Mouse (Mus musculus) forebrain, embryonic 16.5 days (tissue): ENCODE data around the gene Kif13a. TPM values are rescaled to one million over a fixed set of nuclear protein-coding genes. Genes with fewer than 3 reads are reported as not detected.

Experiments
- ATAC-seq: fragments of 200-750 bp; cut with Nextera tagmentation; 2 replicates; pipeline ENCODE4 v1.8.0; 2017; ENCODE audit warnings: mild to moderate bottlenecking, moderate library complexity
- H3K27ac ChIP-seq: fragments of 300-500 bp; sonication (generic); 2 replicates; pipeline ENCODE4 v1.5.1; 2014; ENCODE audit warnings: low read length, control low read depth
- H3K27me3 ChIP-seq: fragments of 300-500 bp; sonication (generic); replicated peaks from 2 replicates; pipeline ENCODE4 v1.6.1; 2014; ENCODE audit warnings: low read length; ENCODE audit not compliant: control insufficient read depth, insufficient read depth
- H3K36me3 ChIP-seq: fragments of 300-500 bp; sonication (generic); 2 replicates; pipeline ENCODE4 v1.6.1; 2014; ENCODE audit not compliant: control insufficient read depth, insufficient read depth
- H3K4me1 ChIP-seq: fragments of 300-500 bp; sonication (generic); replicated peaks from 2 replicates; pipeline ENCODE4 v1.6.1; 2014; ENCODE audit warnings: low read length; ENCODE audit not compliant: control insufficient read depth, insufficient read depth
- H3K4me2 ChIP-seq: fragments of 300-500 bp; sonication (generic); 2 replicates; pipeline ENCODE4 v1.6.1; 2014; ENCODE audit warnings: mild to moderate bottlenecking, low read length, control low read depth
- H3K4me3 ChIP-seq: fragments of 300-500 bp; sonication (generic); replicated peaks from 2 replicates; pipeline ENCODE4 v1.5.1; 2014; ENCODE audit warnings: mild to moderate bottlenecking, low read length, control low read depth
- H3K9ac ChIP-seq: fragments of 300-500 bp; sonication (generic); replicated peaks from 2 replicates; pipeline ENCODE4 v1.6.1; 2014; ENCODE audit warnings: low read depth, low read length, control low read depth
- H3K9me3 ChIP-seq: fragments of 300-500 bp; sonication (generic); 2 replicates; pipeline ENCODE4 v1.6.1; 2016; ENCODE audit warnings: low read length; ENCODE audit not compliant: control insufficient read depth
- WGBS: fragments of 180-500 bp; shearing (Covaris S2); extraction: QIAGEN DNeasy Blood & Tissue Kit; methylation state at CpG from one replicate; pipeline ENCODE4 v1.1.7; 2014; 5-methylcytosine and 5-hydroxymethylcytosine counted together
- polyA plus RNA-seq: library from polyadenylated mRNA; unstranded; fragments of >200 nt; fragmentation: Nextera tagmentation; extraction: Ambion mirVana; gene quantifications from 2 replicates; pipeline ENCODE4 v1.2.1, GENCODE M21; 2015

The Kif13a gene
- polyA plus RNA-seq, 1 experiment from 2014 or later = 5.3 TPM

DNA sequence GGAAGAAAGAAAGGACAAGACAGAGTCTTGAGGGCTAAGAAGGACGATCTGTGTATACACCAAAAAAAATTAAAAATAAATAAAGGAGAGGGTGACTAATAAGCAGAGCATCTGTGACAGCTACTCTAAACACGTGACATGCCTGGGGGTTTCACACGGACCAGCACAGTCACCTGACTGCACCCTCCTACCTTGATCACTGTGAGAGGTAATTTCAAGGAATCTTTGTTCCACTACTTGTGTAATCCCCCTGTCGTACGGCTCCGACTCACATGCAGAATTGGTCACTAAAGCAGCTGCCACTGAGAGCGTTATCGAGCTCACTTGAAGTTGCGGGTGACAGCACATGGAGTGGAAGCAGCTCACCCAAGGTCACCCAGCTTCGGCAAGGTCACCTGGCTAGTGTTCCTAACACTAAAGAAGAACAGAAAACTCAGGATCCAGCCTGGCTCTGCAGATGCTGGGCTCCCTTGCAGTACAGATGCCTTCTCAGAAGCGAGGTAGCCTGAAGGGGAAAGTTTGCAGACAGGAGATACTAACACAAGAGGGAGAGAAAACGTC, 20.6 kb downstream of the Kif13a start:
- Histone ChIP-seq H3K4me3 (no peak overlapping the region), H3K27me3 (no peaks in the 10 kb centered on the region), H3K9me3 (no peaks in the 10 kb centered on the region), H3K9ac (no peak overlapping the region), H3K4me2 (no peak overlapping the region), H3K4me1 (peaks cover 12% of the 10 kb centered on the region), H3K36me3 (no peaks in the 10 kb centered on the region), H3K27ac (no peak overlapping the region)
- WGBS = 79% methylated on average over 12 of the region's 12 CpGs
- no peak for ATAC-seq

DNA sequence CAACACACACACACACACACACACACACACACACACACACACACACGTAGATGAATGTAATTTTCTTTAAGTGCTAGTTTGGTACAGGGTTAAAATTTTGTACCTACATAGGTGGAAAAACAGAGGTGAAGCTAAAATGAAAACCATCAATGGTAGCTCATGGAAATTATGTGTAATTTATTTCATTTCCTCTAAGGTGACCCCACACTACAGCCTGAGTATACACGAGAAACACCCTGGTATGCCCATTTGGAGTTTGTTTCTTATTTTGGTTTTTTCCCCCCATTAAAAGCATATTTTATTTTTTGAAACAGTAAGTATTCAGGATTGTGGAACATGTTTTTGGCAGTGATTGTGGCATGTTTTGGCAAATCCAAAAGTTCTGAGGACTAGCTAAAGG, 21.3 kb downstream of the Kif13a start:
- no peaks in the 10 kb centered on the region for H3K9me3 ChIP-seq
- 83% methylated on average over 2 of the region's 2 CpGs for WGBS
- no peak overlapping the region for H3K9ac ChIP-seq
- peaks cover 12% of the 10 kb centered on the region for H3K4me1 ChIP-seq
- H3K27ac ChIP-seq = no peak overlapping the region
- ATAC-seq = no peak
- H3K27me3 ChIP-seq = no peaks in the 10 kb centered on the region
- H3K36me3 ChIP-seq = no peaks in the 10 kb centered on the region
- H3K4me3 ChIP-seq = no peak overlapping the region
- H3K4me2 ChIP-seq = no peak overlapping the region

DNA sequence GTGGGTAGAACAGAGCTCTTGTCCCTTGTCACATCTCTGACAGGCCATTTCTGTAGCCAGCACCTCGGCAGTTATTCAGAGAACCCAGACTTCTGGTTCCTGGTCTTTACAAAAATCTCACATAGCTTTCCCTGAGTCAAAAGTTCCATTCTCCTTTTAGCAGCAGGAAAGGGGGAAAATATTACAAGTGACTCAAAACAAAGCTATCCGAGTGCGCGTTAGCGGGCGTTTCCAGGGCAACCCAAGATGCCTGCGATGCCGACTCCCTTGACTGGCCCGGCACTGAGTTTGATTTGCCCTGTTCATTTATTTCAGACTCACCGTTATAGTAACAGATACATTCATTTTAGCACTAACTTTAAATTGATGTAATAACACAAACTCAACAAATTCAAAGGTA, 21.8 kb downstream of the Kif13a start:
- no peaks in the 10 kb centered on the region for H3K9me3 ChIP-seq
- no peak overlapping the region for H3K4me2 ChIP-seq
- H3K4me3 ChIP-seq = no peak overlapping the region
- WGBS = 10% methylated on average over 10 of the region's 10 CpGs
- H3K4me1 ChIP-seq = peaks cover 12% of the 10 kb centered on the region
- H3K36me3 ChIP-seq = no peaks in the 10 kb centered on the region
- no peak for ATAC-seq
- no peaks in the 10 kb centered on the region for H3K27me3 ChIP-seq
- H3K27ac ChIP-seq = no peak overlapping the region
- H3K9ac ChIP-seq = no peak overlapping the region

DNA sequence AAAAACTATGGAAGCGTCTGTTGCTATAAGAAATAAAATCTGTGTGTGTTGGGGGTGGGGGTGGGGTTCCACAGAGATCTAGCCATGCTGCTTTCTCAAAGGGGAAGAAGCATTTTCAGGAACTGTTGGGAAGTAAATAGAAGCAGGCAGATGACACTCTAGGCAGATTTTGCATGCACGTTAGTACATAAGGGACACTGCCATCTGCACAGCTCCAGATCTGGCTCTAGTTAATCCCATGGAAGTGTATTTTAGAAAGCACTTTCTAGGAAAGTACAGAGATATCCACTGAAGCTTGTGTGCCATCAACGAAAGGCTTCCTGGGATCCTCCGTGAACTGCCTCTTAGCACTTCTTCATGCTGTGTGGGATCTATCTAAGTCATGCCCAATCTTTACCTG, 22.6 kb downstream of the Kif13a start:
- Histone ChIP-seq H3K36me3 (no peaks in the 10 kb centered on the region), H3K4me2 (no peak overlapping the region), H3K9ac (no peak overlapping the region), H3K4me1 (peaks cover 11% of the 10 kb centered on the region), H3K27me3 (no peaks in the 10 kb centered on the region), H3K4me3 (no peak overlapping the region), H3K27ac (no peak overlapping the region; the same call in 1 of the 2 replicates), H3K9me3 (0 out of 2 replicates have a peak, but pooled peaks cover 3% of the 10 kb centered on the region)
- ATAC-seq = peak; percentile 28; the same call in 1 of the 2 replicates
- WGBS = 83% methylated on average over 4 of the region's 4 CpGs

DNA sequence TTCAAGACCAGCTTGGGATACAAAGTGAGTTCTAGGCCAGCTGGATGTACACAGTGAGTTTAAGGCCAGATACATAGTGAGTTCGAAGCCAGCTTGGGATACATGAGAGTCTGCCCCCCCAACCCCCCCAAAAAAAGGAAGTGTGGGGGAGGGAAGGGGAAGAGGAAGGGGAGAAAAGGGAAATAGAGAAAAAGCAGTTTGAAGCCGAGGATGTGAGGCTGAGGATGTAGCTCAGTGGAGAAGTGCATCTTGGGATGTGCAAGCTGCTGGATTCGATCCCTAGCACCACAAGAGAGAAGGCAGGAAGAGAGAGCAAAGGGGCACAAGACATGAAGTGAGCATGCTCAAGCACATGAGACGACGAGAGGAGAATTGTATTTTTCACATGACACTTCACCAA, 23.7 kb downstream of the Kif13a start:
- 82% methylated on average over 5 of the region's 5 CpGs for whole genome bisulfite sequencing
- no peaks in the 10 kb centered on the region for H3K36me3 ChIP-seq
- no peak for ATAC-seq

DNA sequence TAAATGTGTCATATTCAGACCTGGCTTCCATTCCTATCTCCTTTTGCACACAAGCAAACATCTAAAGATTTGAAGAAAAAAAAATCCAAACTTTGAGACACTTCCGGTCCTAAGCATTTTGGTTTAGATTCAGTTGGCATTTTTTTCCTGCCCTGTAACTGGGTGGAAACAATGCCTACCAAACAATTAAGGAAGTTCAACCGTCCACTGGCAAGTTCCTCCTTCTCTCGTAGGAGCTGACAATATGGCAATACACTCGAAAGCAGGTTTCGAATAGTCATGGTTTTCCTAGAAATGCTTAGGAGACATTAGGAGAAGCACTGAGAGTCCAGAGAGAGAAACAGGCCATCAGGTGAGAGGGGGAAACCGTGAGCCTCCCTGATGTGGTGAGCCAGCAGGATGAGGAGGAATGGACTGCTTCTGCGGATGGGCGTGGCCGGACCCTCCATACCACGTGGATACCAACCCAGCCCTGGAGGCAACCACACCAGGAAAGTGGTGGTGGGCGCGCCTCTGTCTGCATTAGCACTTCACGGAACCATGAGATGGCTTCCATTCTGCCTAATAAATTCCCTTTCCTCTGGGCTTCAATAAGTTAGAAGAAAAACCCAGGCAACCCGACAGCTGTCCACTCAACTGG, 24.6 kb downstream of the Kif13a start:
- WGBS = 84% methylated on average over 14 of the region's 14 CpGs
- Histone ChIP-seq H3K36me3 (no peaks in the 10 kb centered on the region), H3K4me3 (no peak overlapping the region), H3K4me1 (peaks cover 8% of the 10 kb centered on the region), H3K27me3 (no peaks in the 10 kb centered on the region), H3K4me2 (no peak overlapping the region), H3K27ac (no peak overlapping the region), H3K9me3 (0 out of 2 replicates have a peak, but pooled peaks cover 3% of the 10 kb centered on the region), H3K9ac (no peak overlapping the region)
- no peak for ATAC-seq

More for the DNA sequence above, 23.7 kb downstream of the Kif13a start:
- Histone ChIP-seq H3K4me3 (no peak overlapping the region), H3K9ac (no peak overlapping the region), H3K27ac (no peak overlapping the region), H3K4me1 (peaks cover 8% of the 10 kb centered on the region), H3K4me2 (no peak overlapping the region), H3K27me3 (no peaks in the 10 kb centered on the region), H3K9me3 (0 out of 2 replicates have a peak, but pooled peaks cover 3% of the 10 kb centered on the region)

DNA sequence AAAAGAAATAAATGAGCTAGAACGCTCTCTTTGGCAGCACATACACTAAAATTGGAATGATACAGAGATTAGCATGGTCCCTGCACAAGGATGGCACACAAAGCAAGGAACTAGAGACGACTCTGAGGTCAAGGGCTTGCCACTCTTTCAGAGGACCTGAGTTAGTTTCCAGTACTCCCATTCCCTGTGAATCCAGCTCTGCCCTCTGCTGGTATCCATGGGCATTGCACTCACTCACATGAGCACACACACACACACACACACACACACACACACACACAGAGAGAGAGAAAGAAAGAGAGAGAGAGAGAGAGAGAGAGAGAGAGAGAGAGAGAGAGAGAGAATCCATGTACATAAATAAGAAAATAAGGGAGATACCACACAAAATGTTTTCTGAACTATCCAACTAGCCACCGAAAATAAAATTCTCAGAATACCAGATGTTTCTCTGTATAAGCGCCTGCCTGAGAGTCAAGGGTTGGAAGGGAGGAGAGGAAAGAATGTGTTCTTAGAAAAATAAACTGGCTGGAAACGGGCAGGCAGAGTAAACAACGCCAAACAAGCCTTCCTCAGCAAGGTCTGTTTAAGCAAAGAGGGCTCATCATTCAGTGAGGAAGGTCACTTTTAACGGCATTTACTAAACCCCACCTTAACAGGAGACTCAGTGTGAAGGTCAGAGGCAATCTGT, 27.0 kb downstream of the Kif13a start:
- Histone ChIP-seq H3K9ac (no peak overlapping the region), H3K27ac (no peak overlapping the region), H3K4me3 (no peak overlapping the region), H3K9me3 (0 out of 2 replicates have a peak, but pooled peaks cover 3% of the 10 kb centered on the region), H3K36me3 (no peaks in the 10 kb centered on the region), H3K4me2 (no peak overlapping the region), H3K27me3 (no peaks in the 10 kb centered on the region), H3K4me1 (peaks cover 6% of the 10 kb centered on the region)
- ATAC-seq = no peak
- WGBS = 96% methylated on average over 7 of the region's 7 CpGs

DNA sequence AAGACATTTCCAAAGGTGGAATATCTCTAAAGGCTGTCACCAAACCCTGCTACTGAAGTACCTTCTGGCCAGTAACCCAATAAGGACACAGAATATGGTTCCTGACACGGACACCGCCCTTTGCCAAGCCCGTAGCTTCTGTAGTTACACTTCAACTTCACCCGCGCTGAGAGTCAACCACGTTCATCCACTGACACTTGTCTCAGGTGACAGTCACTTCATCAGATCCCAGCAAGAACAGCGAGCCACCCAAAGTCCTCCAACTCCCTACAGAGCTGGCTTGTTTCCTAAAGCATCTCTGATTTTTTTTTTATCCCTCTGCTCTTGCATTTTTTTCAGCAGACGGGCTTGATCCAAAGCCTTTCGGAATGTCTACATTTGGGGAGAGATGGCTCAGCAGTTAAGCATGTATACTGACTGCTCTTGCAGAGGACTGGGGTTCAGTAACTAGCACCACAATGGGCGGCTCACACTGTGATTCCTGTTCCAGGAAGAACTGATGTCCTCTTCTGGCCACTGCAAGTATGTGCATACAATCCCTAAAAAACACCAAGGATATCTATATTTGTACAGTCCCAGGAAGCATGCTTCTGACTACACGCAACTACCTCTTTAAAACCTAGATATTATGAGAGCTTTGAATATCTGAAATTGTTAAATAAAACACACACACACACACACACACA, 28.7 kb downstream of the Kif13a start:
- H3K4me1 ChIP-seq = no peaks in the 10 kb centered on the region; the same call in 1 of the 2 replicates
- H3K36me3 ChIP-seq = no peaks in the 10 kb centered on the region
- 95% methylated on average over 11 of the region's 11 CpGs for WGBS
- no peak overlapping the region for H3K4me3 ChIP-seq
- ATAC-seq = no peak
- 0 out of 2 replicates have a peak, but pooled peaks cover 3% of the 10 kb centered on the region for H3K9me3 ChIP-seq
- no peak overlapping the region for H3K27ac ChIP-seq
- H3K27me3 ChIP-seq = no peaks in the 10 kb centered on the region
- no peak overlapping the region for H3K4me2 ChIP-seq
- no peak overlapping the region for H3K9ac ChIP-seq

DNA sequence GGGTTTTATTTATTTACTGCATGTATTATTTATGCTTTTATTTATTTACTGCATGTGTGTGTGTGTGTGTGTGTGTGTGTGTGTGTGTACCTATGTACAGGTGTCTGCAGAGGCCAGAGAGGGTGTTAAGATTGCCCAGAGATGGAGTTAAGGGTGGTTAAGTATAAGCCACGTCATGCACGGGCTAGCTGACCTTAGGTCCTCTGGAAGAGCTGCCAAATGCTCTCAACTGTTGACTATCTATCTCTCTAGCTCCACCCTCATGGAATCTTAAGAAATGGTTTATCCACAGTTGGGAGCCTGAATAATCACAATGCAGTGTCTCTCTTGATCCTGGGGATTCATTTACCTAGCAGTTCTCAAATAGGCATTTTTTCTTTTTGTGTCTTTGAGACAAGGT, 30.8 kb downstream of the Kif13a start:
- WGBS = 73% methylated on average over 2 of the region's 2 CpGs

More for the DNA sequence above, 30.8 kb downstream of the Kif13a start:
- no peak overlapping the region for H3K4me3 ChIP-seq
- no peak for ATAC-seq
- H3K4me2 ChIP-seq = no peak overlapping the region
- H3K36me3 ChIP-seq = no peaks in the 10 kb centered on the region
- no peaks in the 10 kb centered on the region for H3K27me3 ChIP-seq
- H3K9ac ChIP-seq = no peak overlapping the region
- H3K4me1 ChIP-seq = no peaks in the 10 kb centered on the region; the same call in 1 of the 2 replicates
- H3K27ac ChIP-seq = no peak overlapping the region
- H3K9me3 ChIP-seq = 0 out of 2 replicates have a peak, but pooled peaks cover 3% of the 10 kb centered on the region
